Mouse (Mus musculus) bone marrow macrophage, adult 2 months (primary cell): ENCODE results near the gene Trappc3.

Experiments used
- CTCF ChIP-seq: IDR thresholded peaks from 2 replicates; pipeline ENCODE4 v1.5.1; 2012; ENCODE audit warnings: low read depth, mild to moderate bottlenecking, low read length, moderate library complexity
- POLR2A ChIP-seq: IDR thresholded peaks from 2 replicates; pipeline ENCODE4 v1.6.1; 2012; ENCODE audit warnings: mild to moderate bottlenecking, low read depth, low read length, borderline replicate concordance

DNA sequence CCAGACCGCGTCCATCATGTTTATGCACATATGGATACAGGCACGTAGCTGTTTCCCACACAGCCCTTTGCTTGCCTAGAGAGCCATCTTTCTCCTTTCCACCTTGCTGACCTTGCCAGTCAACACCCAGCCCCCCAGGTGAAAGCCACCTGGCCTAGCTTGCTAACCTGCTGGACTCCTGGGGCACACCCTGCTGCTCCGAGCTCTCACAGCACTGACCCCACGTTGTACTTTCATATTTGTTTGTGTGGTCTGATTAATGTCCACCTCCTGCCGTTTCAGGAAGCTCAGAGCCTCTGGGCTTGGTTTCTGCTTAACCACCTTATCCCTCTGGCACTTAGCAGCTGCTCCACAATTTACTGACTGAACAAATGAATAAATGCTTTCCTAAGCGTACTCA, 32.2 kb upstream of the Trappc3 start:
- TF ChIP-seq POLR2A (no peak), CTCF (no peak)
